Mouse (Mus musculus) embryonic fibroblast, embryonic 13.5 days (primary cell): ENCODE results near the gene Evpl. TPM values are rescaled to one million over a fixed set of nuclear protein-coding genes. Genes with fewer than 3 reads are reported as not detected.
A peak's percentile ranks its signal among the peaks of the same experiment; 100 is the strongest.

Experiments used
- H3K27ac ChIP-seq: 2 replicates; pipeline ENCODE4 v1.5.1; 2012; ENCODE audit warnings: low read length, control low read depth, inconsistent platforms; ENCODE audit not compliant: insufficient read depth
- H3K4me1 ChIP-seq: 2 replicates; pipeline ENCODE4 v1.6.1; 2011; ENCODE audit warnings: low read length; ENCODE audit not compliant: control insufficient read depth, insufficient read depth
- H3K4me3 ChIP-seq: 2 replicates; pipeline ENCODE4 v1.5.1; 2011; ENCODE audit warnings: mild to moderate bottlenecking, control low read depth, low read length; ENCODE audit not compliant: insufficient read depth
- CTCF ChIP-seq: IDR thresholded peaks from 2 replicates; pipeline ENCODE4 v1.5.1; 2011; ENCODE audit warnings: mild to moderate bottlenecking, control low read depth, low read length, moderate library complexity, borderline replicate concordance; ENCODE audit not compliant: insufficient read depth
- POLR2A ChIP-seq: IDR thresholded peaks from 2 replicates; pipeline ENCODE4 v1.6.1; 2011; ENCODE audit warnings: low read depth, mild to moderate bottlenecking, control low read depth, low read length, moderate library complexity
- polyA plus RNA-seq: library from polyadenylated mRNA; stranded (reverse); fragments of >200 nt; gene quantifications from 2 replicates; pipeline ENCODE4 v1.2.4, GENCODE M21; 2011; ENCODE audit warnings: low read depth; ENCODE audit not compliant: missing spikeins, insufficient read length

The Evpl gene
- polyA plus RNA-seq, 1 experiment = 0.16 TPM

DNA sequence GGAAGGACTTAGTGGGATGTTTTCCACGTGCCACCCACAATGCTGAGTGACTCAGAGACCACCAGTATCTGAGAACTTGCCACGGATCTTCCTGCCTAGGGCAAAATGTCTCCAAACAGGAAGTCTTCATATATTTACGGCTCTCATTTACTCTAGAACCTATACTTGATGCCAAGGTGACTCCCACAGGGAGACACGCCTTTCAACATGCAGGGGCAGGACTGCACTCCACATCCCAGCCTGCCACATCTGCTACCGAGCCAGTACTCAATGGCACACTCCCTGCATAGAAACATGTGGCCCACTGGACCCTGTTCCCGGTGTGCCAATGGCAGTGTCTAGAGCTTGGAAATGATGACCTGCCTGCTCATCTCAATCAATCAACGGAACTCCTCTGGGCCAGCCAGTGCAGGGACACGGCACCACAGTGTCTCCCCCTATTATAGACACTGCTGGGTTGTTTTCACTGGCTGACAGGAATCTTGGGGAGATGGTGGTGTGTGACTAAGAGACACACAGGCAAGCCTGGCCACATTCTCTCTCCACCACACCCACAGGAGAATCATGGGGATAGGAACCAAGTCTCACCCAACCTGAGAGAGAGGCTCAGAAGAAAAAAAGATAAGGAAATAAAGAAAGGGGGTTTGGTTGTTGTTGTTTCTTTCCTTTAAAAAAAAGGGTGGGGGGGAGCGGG lies 18.3 kb upstream of the Evpl start:
- Histone ChIP-seq H3K4me3 (no peak overlapping the region), H3K4me1 (peaks cover 17% of the 10 kb centered on the region), H3K27ac (peak overlapping the region; percentile 43; the same call in 1 of the 2 replicates)
- TF ChIP-seq POLR2A = no peak
- TF ChIP-seq CTCF = no peak

DNA sequence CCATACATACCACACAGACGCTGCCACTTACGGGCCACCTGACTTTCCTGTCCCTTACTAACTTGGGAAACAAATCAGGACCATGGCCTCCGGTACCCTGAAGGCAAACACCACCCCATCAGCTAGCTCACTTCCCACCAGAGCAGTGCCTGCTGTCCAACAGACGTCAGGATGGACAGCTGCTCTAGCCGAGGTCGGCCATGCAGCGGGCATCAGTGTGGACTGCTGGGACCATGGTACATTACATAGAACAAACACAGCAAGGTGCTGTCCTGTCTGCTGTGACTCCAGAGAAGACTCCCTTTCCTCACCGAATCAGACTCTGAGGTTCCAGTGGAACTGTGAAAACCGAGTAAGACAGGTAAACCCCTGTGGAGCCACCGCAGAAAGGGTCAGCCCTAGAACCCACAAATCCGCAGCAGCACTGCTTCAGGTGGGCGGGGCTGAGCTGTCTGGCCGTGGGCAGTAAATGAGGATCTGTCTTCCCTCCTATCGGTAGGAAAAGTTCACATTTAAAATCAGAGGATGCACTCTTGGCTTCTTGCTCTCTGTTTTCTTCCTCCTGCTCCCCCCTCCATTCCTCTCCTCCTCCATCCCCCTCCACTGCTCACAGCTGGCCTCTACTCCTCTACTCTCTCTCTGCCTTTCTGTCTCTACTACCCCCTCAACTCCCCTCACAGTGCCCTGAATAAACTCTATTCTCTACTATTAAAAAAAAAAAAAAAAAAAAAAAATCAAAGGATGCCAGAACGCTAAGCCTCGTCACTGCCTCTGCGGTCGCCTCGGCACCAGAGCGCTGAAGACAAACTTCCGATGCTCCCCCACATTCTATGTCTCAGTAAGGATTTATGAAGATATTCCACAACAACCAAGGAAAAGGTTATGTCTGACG lies 17.5 kb upstream of the Evpl start:
- TF ChIP-seq POLR2A (no peak), CTCF (no peak)

GRCm38 (mm10) chr11:116254627-116255026 lies 16.8 kb upstream of the Evpl start:
- no peak for TF ChIP-seq CTCF
- TF ChIP-seq POLR2A = no peak

More for the DNA sequence above, 17.5 kb upstream of the Evpl start:
- 0 out of 2 replicates have a peak overlapping the region, but pooled peaks have one; percentile 43 for H3K27ac ChIP-seq
- H3K4me1 ChIP-seq = peaks cover 17% of the 10 kb centered on the region
- no peak overlapping the region for H3K4me3 ChIP-seq

GRCm38 (mm10) chr11:116253076-116253600 lies 15.3 kb upstream of the Evpl start:
- Histone ChIP-seq H3K27ac (no peak overlapping the region), H3K4me3 (no peak overlapping the region), H3K4me1 (peaks cover 17% of the 10 kb centered on the region)
- no peak for TF ChIP-seq CTCF
- TF ChIP-seq POLR2A = no peak

More at GRCm38 (mm10) chr11:116254627-116255026, 16.8 kb upstream of the Evpl start:
- H3K4me3 ChIP-seq = no peak overlapping the region
- H3K4me1 ChIP-seq = peaks cover 17% of the 10 kb centered on the region
- no peak overlapping the region for H3K27ac ChIP-seq

- no peak overlapping the region for H3K4me3 ChIP-seq
- H3K27ac ChIP-seq = no peak overlapping the region
- TF ChIP-seq CTCF = no peak
- no peak for TF ChIP-seq POLR2A
- peaks cover 12% of the 10 kb centered on the region for H3K4me1 ChIP-seq
Observed at GRCm38 (mm10) chr11:116250898-116251297, 13.0 kb upstream of the Evpl start.

- H3K4me3 ChIP-seq = no peak overlapping the region
- H3K4me1 ChIP-seq = no peaks in the 10 kb centered on the region
- TF ChIP-seq CTCF (no peak), POLR2A (no peak)
- no peak overlapping the region for H3K27ac ChIP-seq
Observed at GRCm38 (mm10) chr11:116247502-116248222, 9.8 kb upstream of the Evpl start.

DNA sequence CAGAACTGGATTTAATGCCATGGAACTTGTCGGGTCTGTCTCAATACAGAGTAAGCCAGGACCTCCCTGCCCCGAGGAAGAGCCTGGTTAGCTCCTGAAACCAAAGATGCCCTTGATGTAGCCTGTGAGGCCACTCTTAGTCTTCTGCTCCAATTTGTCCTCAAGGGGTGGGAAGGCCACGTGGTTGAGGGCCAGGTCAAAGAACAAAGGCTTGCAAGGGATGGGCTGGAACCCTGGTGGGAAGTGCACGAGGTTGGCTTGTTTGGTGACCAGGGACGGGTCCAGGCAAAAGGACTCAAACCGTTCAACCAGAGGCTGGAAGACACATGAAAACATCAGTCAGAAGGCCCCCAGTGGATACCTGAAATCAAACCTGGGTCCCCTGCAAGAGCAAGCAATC lies 7.7 kb upstream of the Evpl start:
- H3K4me3 ChIP-seq = no peak overlapping the region
- no peak for TF ChIP-seq CTCF
- H3K27ac ChIP-seq = no peak overlapping the region
- H3K4me1 ChIP-seq = no peaks in the 10 kb centered on the region

DNA sequence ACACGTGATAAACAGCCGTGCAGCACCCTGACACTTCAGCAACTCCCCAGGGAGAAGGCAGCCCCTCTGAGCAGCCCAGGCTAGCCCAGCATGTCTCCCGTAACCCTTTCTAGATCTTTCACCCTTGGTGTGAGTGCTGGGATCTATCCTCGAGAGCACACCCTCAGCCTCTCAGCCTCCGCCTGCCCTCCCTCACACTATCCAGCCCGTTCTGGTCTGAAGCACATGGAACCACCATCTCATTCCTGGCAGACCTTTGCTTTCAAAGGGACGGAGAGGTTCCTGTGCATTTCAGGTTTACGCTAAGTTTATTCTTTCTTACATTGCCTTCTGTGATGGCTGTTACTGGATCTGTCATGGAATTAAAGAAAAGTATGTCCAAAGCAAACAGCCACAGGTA lies 6.7 kb upstream of the Evpl start:
- Histone ChIP-seq H3K4me3 (no peak overlapping the region), H3K27ac (no peak overlapping the region)
- no peak for TF ChIP-seq POLR2A
- TF ChIP-seq CTCF = no peak

DNA sequence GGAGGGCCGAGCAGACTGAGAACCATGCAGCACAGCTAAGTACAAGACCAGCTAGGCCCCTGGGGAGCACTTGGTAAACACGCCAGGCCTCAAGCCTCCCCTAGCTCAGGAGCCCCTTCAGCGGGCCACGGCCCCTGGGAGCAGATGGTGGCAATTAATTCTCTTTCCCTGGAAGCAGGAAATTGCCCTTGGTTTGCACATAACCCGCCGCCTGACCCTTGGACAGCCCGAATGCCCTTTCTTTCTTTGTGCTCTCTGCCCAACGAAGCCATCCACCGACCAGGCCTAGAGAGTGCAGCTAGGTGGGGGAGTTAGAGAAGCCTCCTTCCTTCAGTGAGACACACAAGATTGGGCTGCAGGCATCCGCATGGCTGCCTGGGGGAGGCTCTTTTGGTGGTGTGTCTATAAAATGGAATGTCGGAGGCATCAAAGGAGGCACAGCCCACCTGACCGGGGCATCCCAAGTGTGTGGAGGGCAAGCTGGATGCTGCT lies 3.9 kb upstream of the Evpl start:
- no peak for TF ChIP-seq CTCF
- TF ChIP-seq POLR2A = no peak
- Histone ChIP-seq H3K4me3 (no peak overlapping the region), H3K4me1 (no peaks in the 10 kb centered on the region), H3K27ac (no peak overlapping the region)

More for the DNA sequence above, 6.7 kb upstream of the Evpl start:
- no peaks in the 10 kb centered on the region for H3K4me1 ChIP-seq
